Mouse (Mus musculus): Measurements from ENCODE around the gene Zfp488.

Zfp488 gene

GRCm38 (mm10) chr14:33942222-33942621 is 36.3 kb downstream of the Zfp488 start:
- DNase-seq = no peak

DNA sequence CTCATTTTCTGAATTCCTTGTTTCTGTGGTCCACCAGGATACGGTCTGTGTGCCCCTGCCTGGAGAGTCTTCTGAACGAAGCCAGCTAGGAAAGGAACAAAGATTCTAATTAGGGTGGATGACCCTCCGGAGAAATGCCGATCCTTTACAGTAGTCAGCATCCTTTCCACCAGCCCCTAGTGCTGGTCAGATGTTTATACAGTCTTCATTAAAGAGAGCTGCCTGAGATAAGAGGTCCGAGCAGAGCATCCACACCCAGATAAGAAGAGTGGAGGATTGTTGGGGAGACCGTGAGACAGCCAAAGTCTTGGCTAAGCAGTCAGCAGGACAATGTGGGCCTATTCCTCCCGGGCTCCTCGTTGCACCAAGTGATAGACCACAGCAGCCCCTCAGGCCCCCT is 37.8 kb downstream of the Zfp488 start, which contains the start of gene Gdf2:
Gene Gdf2, plus strand, starts transcription at position 301 of the 400 bp plus-strand sequence.
- DNase-seq = no peak

GRCm38 (mm10) chr14:33939117-33939516 is 39.4 kb downstream of the Zfp488 start:
- DNase-seq = peak in 1 of 2 experiments; percentile 28

- peak in 1 of 2 experiments; percentile 11 for DNase-seq
These were observed 44.7 kb downstream of the Zfp488 start for GRCm38 (mm10) chr14:33933778-33934317.

DNA sequence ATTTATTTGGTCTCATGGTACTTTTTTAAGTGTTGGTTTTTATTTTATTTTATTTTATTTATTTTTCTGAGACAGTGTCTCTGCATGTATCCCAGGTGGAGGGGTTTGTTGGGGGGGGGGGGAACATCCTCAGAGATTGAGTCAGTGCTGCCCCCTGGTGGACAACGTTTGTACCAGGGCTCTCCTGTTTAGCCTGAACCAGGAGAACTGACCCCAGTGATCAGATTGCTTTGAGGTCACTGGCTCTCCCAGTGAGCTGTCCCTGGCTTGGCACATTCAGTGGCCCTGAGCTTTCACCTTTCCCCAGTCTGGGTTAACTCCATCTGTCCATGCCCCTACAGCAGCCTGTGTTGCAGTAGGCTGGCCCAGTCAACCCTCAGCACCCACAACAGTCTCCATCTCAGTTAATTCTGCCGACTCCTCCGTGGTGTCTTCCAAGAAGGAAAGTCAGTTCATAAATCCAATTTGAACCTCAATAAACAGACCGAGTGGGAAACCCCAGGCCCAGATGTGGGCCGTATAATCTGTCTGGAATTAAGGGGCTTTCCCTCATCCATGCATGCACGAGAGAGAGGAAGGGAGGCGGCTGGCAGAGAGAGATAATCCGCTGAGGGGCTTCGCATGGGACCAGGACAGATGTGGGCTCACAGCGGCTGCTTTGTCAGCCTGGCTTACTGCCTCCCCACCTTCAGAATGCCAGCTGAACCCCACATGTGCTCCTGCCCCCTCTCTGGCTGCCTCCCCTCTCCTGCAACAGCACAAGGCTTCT is 45.4 kb downstream of the Zfp488 start:
- DNase-seq = peak; percentile 21 to 38

DNA sequence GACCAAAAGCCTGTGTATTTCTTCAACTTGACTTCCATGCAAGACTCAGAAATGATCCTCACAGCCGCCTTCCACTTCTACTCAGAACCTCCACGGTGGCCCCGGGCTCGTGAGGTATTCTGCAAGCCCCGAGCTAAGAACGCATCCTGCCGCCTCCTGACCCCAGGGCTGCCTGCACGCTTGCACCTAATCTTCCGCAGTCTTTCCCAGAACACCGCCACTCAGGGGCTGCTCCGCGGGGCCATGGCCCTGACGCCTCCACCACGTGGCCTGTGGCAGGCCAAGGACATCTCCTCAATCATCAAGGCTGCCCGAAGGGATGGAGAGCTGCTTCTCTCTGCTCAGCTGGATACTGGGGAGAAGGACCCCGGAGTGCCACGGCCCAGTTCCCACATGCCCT is 46.7 kb downstream of the Zfp488 start:
- DNase-seq = no peak

DNA sequence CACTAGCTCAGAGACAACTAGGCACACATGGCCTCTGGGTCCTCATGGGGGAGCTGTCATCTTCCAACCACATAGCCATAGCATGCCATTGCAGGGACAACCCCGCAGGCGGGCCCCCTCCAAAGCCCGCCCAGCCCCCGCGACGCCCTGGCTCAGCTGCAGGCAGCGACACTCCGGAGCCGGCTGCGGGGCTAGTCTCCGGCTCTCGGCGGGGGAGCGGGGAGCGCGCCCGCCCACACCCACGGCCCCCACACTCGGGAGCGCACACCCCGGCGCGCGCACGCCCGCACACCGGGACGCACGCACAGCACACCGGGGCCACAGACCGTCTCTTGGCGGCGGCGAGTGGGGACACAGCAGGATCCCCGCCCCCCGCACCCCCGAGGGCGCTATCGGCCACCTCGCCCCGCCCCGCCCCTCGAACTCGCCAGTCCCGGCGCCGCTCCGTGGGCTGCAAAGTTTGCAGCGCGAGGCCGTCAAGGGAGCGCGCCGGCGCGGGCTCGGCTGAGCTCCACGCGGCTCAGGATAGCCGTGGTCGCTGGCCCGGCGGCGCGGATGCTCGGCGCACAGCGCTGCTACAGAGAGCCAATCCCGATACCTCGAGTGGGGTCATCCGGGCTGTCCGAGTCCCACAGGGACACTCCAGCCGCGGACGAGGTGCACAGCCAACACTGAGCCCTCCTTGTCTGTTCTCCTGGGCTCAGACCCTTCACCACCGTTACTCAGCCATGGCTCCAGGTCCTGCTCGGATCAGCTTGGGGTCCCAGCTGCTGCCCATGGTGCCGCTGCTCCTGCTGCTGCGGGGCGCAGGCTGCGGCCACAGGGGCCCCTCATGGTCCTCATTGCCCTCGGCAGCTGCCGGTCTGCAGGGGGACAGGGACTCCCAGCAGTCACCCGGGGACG is 55.1 kb downstream of the Zfp488 start, which contains the start of gene Gdf10:
Gene Gdf10, plus strand, starts transcription at position 420 of the 903 bp plus-strand sequence.
- no peak for DNase-seq

- no peak for DNase-seq
These were observed 55.8 kb downstream of the Zfp488 start for GRCm38 (mm10) chr14:33922771-33923167.

- DNase-seq = no peak
These were observed 57.6 kb downstream of the Zfp488 start for GRCm38 (mm10) chr14:33920727-33921559.
